Mouse (Mus musculus) limb, embryonic 15.5 days (tissue): ENCODE data around the gene Shank2. TPM values are rescaled to one million over a fixed set of nuclear protein-coding genes. Genes with fewer than 3 reads are reported as not detected.

ENCODE experiments used
- ATAC-seq: fragments of 200-750 bp; cut with Nextera tagmentation; 2 replicates; pipeline ENCODE4 v1.8.0; 2017; ENCODE audit warnings: low read depth, moderate TSS enrichment; ENCODE audit not compliant: insufficient number of reproducible peaks, low FRiP score, low TSS enrichment
- H3K27ac ChIP-seq: fragments of 300-500 bp; sonication (generic); 2 replicates; pipeline ENCODE4 v1.5.1; 2015; ENCODE audit warnings: moderate library complexity, mild to moderate bottlenecking, inconsistent platforms
- H3K27me3 ChIP-seq: fragments of 300-500 bp; sonication (generic); 2 replicates; pipeline ENCODE4 v1.6.1; 2015; ENCODE audit warnings: inconsistent platforms
- H3K36me3 ChIP-seq: fragments of 300-500 bp; sonication (generic); 2 replicates; pipeline ENCODE4 v1.6.1; 2015; ENCODE audit warnings: inconsistent platforms
- H3K4me1 ChIP-seq: fragments of 300-500 bp; sonication (generic); 2 replicates; pipeline ENCODE4 v1.6.1; 2015; ENCODE audit warnings: inconsistent platforms
- H3K4me2 ChIP-seq: fragments of 300-500 bp; sonication (generic); 2 replicates; pipeline ENCODE4 v1.6.1; 2015; ENCODE audit warnings: mild to moderate bottlenecking, inconsistent platforms
- H3K4me3 ChIP-seq: fragments of 300-500 bp; sonication (generic); 2 replicates; pipeline ENCODE4 v1.5.1; 2015; ENCODE audit warnings: mild to moderate bottlenecking, inconsistent platforms
- H3K9ac ChIP-seq: fragments of 300-500 bp; sonication (generic); 2 replicates; pipeline ENCODE4 v1.6.1; 2015; ENCODE audit warnings: inconsistent platforms
- H3K9me3 ChIP-seq: fragments of 300-500 bp; sonication (generic); 2 replicates; pipeline ENCODE4 v1.6.1; 2016; ENCODE audit warnings: inconsistent platforms
- WGBS: fragments of 180-500 bp; shearing (Covaris S2); methylation state at CpG from one replicate; pipeline ENCODE4 v1.1.7; 2015; 5-methylcytosine and 5-hydroxymethylcytosine counted together
- polyA plus RNA-seq: library from polyadenylated mRNA; unstranded; fragments of >200 nt; fragmentation: Nextera tagmentation; extraction: Ambion mirVana; gene quantifications from 2 replicates; pipeline ENCODE4 v1.2.1, GENCODE M21; 2015

Shank2 gene
- polyA plus RNA-seq, 1 experiment from 2014 or later: 0.17 TPM

GRCm38 (mm10) chr7:144207100-144207499 lies 205.4 kb downstream of the Shank2 start:
- Histone ChIP-seq H3K27ac (no peak overlapping the region), H3K4me3 (no peak overlapping the region), H3K4me2 (no peak overlapping the region), H3K9ac (no peak overlapping the region), H3K36me3 (no peaks in the 10 kb centered on the region), H3K4me1 (no peaks in the 10 kb centered on the region), H3K9me3 (no peaks in the 10 kb centered on the region), H3K27me3 (0 out of 2 replicates have a peak, but pooled peaks cover 10% of the 10 kb centered on the region)
- WGBS: 82% methylated on average over 6 of the region's 6 CpGs
- ATAC-seq: no peak

- H3K4me1 ChIP-seq: no peaks in the 10 kb centered on the region
- H3K36me3 ChIP-seq: no peaks in the 10 kb centered on the region
- 19% methylated on average over 7 of the region's 7 CpGs for WGBS
- no peak overlapping the region for H3K4me2 ChIP-seq
- H3K27me3 ChIP-seq: 0 out of 2 replicates have a peak, but pooled peaks cover 10% of the 10 kb centered on the region
- no peak overlapping the region for H3K9ac ChIP-seq
- H3K4me3 ChIP-seq: no peak overlapping the region
- no peaks in the 10 kb centered on the region for H3K9me3 ChIP-seq
- ATAC-seq: no peak
- no peak overlapping the region for H3K27ac ChIP-seq
These were observed 206.1 kb downstream of the Shank2 start for GRCm38 (mm10) chr7:144207849-144208248.

- H3K27ac ChIP-seq: no peak overlapping the region
- 64% methylated on average over 1 of the region's 1 CpGs for WGBS
- no peak for ATAC-seq
- no peak overlapping the region for H3K9ac ChIP-seq
- 0 out of 2 replicates have a peak, but pooled peaks cover 8% of the 10 kb centered on the region for H3K27me3 ChIP-seq
- no peak overlapping the region for H3K4me3 ChIP-seq
- H3K4me2 ChIP-seq: no peak overlapping the region
- H3K9me3 ChIP-seq: no peaks in the 10 kb centered on the region
- H3K36me3 ChIP-seq: no peaks in the 10 kb centered on the region
- H3K4me1 ChIP-seq: no peaks in the 10 kb centered on the region
These were observed 206.9 kb downstream of the Shank2 start for GRCm38 (mm10) chr7:144208628-144209027.

- no peaks in the 10 kb centered on the region for H3K36me3 ChIP-seq
- H3K4me3 ChIP-seq: no peak overlapping the region
- H3K4me2 ChIP-seq: no peak overlapping the region
- WGBS: 84% methylated on average over 9 of the region's 9 CpGs
- no peaks in the 10 kb centered on the region for H3K4me1 ChIP-seq
- H3K9ac ChIP-seq: no peak overlapping the region
- no peak for ATAC-seq
- 0 out of 2 replicates have a peak, but pooled peaks cover 3% of the 10 kb centered on the region for H3K27me3 ChIP-seq
- no peak overlapping the region for H3K27ac ChIP-seq
- no peaks in the 10 kb centered on the region for H3K9me3 ChIP-seq
These were observed 208.8 kb downstream of the Shank2 start for GRCm38 (mm10) chr7:144210526-144210925.

GRCm38 (mm10) chr7:144212694-144213093 lies 211.0 kb downstream of the Shank2 start:
- Histone ChIP-seq H3K4me2 (no peak overlapping the region), H3K36me3 (no peaks in the 10 kb centered on the region), H3K4me1 (no peaks in the 10 kb centered on the region), H3K27ac (no peak overlapping the region), H3K27me3 (0 out of 2 replicates have a peak, but pooled peaks cover 3% of the 10 kb centered on the region), H3K9me3 (no peaks in the 10 kb centered on the region), H3K4me3 (no peak overlapping the region), H3K9ac (no peak overlapping the region)
- no peak for ATAC-seq

GRCm38 (mm10) chr7:144217192-144217591 lies 215.5 kb downstream of the Shank2 start:
- no peaks in the 10 kb centered on the region for H3K36me3 ChIP-seq
- WGBS: 2% methylated on average over 3 of the region's 3 CpGs
- no peaks in the 10 kb centered on the region for H3K4me1 ChIP-seq
- no peak for ATAC-seq
- H3K9me3 ChIP-seq: no peaks in the 10 kb centered on the region
- H3K9ac ChIP-seq: no peak overlapping the region
- no peak overlapping the region for H3K27ac ChIP-seq
- no peak overlapping the region for H3K4me2 ChIP-seq
- no peaks in the 10 kb centered on the region for H3K27me3 ChIP-seq
- no peak overlapping the region for H3K4me3 ChIP-seq

GRCm38 (mm10) chr7:144228683-144229082 lies 227.0 kb downstream of the Shank2 start:
- WGBS: 84% methylated on average over 5 of the region's 5 CpGs
- no peak for ATAC-seq
- H3K27ac ChIP-seq: no peak overlapping the region

GRCm38 (mm10) chr7:144229421-144229820 lies 227.7 kb downstream of the Shank2 start:
- Histone ChIP-seq H3K4me2 (no peak overlapping the region), H3K4me1 (no peaks in the 10 kb centered on the region), H3K27me3 (no peaks in the 10 kb centered on the region), H3K27ac (no peak overlapping the region), H3K9ac (no peak overlapping the region), H3K4me3 (no peak overlapping the region), H3K9me3 (no peaks in the 10 kb centered on the region), H3K36me3 (no peaks in the 10 kb centered on the region)
- ATAC-seq: no peak
- WGBS: 9% methylated on average over 1 of the region's 1 CpGs

More at GRCm38 (mm10) chr7:144228683-144229082, 227.0 kb downstream of the Shank2 start:
- Histone ChIP-seq H3K9ac (no peak overlapping the region), H3K4me2 (no peak overlapping the region), H3K9me3 (no peaks in the 10 kb centered on the region), H3K27me3 (no peaks in the 10 kb centered on the region), H3K36me3 (no peaks in the 10 kb centered on the region), H3K4me1 (no peaks in the 10 kb centered on the region), H3K4me3 (no peak overlapping the region)

- WGBS: 62% methylated on average over 5 of the region's 5 CpGs
- H3K9ac ChIP-seq: no peak overlapping the region
- H3K9me3 ChIP-seq: no peaks in the 10 kb centered on the region
- no peak overlapping the region for H3K4me3 ChIP-seq
- 0 out of 2 replicates have a peak, but pooled peaks cover 3% of the 10 kb centered on the region for H3K27me3 ChIP-seq
- H3K4me1 ChIP-seq: no peaks in the 10 kb centered on the region
- H3K4me2 ChIP-seq: no peak overlapping the region
- H3K36me3 ChIP-seq: no peaks in the 10 kb centered on the region
- H3K27ac ChIP-seq: no peak overlapping the region
- ATAC-seq: no peak
These were observed 230.5 kb downstream of the Shank2 start for GRCm38 (mm10) chr7:144232132-144232706.

GRCm38 (mm10) chr7:144233479-144233878 lies 231.8 kb downstream of the Shank2 start:
- H3K4me3 ChIP-seq: no peak overlapping the region
- no peak overlapping the region for H3K4me2 ChIP-seq
- 80% methylated on average over 8 of the region's 8 CpGs for WGBS
- ATAC-seq: no peak
- H3K36me3 ChIP-seq: no peaks in the 10 kb centered on the region
- H3K9ac ChIP-seq: no peak overlapping the region
- H3K27me3 ChIP-seq: 0 out of 2 replicates have a peak, but pooled peaks cover 3% of the 10 kb centered on the region
- no peaks in the 10 kb centered on the region for H3K4me1 ChIP-seq
- no peak overlapping the region for H3K27ac ChIP-seq
- H3K9me3 ChIP-seq: no peaks in the 10 kb centered on the region

- H3K4me3 ChIP-seq: no peak overlapping the region
- 0 out of 2 replicates have a peak, but pooled peaks cover 7% of the 10 kb centered on the region for H3K27me3 ChIP-seq
- no peak for ATAC-seq
- WGBS: 56% methylated on average over 5 of the region's 5 CpGs
- no peaks in the 10 kb centered on the region for H3K9me3 ChIP-seq
- H3K36me3 ChIP-seq: no peaks in the 10 kb centered on the region
- no peak overlapping the region for H3K4me2 ChIP-seq
- H3K9ac ChIP-seq: no peak overlapping the region
- H3K4me1 ChIP-seq: no peaks in the 10 kb centered on the region
- no peak overlapping the region for H3K27ac ChIP-seq
These were observed 233.1 kb downstream of the Shank2 start for GRCm38 (mm10) chr7:144234783-144235182.

- H3K4me2 ChIP-seq: no peak overlapping the region
- WGBS: 62% methylated on average over 4 of the region's 4 CpGs
- H3K4me3 ChIP-seq: no peak overlapping the region
- H3K27me3 ChIP-seq: 0 out of 2 replicates have a peak, but pooled peaks cover 7% of the 10 kb centered on the region
- no peaks in the 10 kb centered on the region for H3K36me3 ChIP-seq
- no peaks in the 10 kb centered on the region for H3K9me3 ChIP-seq
- no peak for ATAC-seq
- 0 out of 2 replicates have a peak, but pooled peaks cover 3% of the 10 kb centered on the region for H3K4me1 ChIP-seq
- H3K9ac ChIP-seq: no peak overlapping the region
- no peak overlapping the region for H3K27ac ChIP-seq
These were observed 233.8 kb downstream of the Shank2 start for GRCm38 (mm10) chr7:144235523-144235922.
